Mouse (Mus musculus): ENCODE data around the gene Fam84b. TPM values are rescaled to one million over a fixed set of nuclear protein-coding genes. Genes with fewer than 3 reads are reported as not detected.
A peak's percentile ranks its signal among the peaks of the same experiment; 100 is the strongest.

Fam84b gene
- polyA plus RNA-seq, 1 experiment from 2014 or later: 8.8 TPM

DNA sequence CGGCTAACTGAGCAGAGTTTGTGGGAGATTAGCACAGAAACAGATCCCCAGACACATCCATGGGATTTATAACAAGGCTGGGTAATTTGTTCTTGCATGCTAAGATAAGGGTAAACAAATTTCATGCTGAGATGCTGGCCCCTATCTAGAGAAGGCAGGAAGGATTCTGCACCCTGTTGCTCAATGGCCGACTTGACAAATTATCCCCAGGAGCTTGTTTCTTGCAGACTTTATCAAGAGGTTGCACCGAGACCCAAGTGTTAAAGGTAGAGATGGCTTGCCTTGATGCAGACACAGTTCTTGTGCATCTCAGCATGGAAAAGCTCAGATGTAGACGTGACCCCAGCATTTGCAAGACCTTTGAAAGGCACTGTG lies 13.3 kb downstream of the Fam84b start:
- Histone ChIP-seq H3K4me2 (ENCODE audit: low read depth, low read length) (no peak overlapping the region), H3K27ac (ENCODE audit: low read depth) (no peak overlapping the region)

DNA sequence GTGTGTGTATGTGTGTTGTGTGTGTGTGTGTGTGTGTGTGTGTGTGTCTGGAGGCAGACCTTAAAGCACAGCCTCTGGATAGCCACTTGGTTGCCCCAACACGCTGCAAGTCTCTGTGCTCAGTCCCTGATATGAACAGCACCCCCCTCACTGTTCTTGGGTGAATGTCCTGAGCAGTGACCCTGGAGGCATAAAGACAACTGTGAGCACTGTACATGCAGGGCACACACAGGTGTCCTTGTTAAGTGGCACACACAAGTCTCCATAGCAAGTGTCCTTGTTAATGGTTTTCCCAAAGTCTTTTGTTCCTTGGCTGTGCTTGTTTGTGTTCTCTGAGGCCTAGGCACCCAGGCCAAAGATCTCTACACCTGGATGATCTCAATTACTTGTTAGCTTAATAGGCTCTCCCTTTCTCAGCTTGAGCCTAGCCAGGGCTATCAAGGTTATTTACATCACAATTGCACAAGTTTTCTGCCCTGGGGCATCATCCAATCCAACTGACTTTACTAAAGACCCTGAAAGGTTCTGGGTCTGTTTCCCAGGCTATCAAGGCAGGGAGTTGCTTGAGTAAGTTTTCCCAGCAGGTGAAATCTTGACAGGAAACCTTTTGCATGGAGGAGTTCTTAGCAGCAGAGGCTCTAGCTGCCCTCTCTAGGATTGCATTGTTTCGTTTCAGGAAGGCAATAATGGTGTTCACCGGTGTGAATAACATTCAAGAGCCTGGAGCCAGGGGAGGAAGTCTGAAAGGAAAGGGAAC lies 13.9 kb downstream of the Fam84b start:
- Histone ChIP-seq H3K9ac (replicated peaks) (no peak overlapping the region), H3K9me3 (ENCODE audit: low read length) (no peaks in the 10 kb centered on the region), H3K27me3 (ENCODE audit: insufficient read depth, low read length) (no peaks in the 10 kb centered on the region), H3K27ac (ENCODE audit: low read depth) (no peak overlapping the region), H3K4me1 (ENCODE audit: insufficient read depth) (peaks cover 10% of the 10 kb centered on the region), H3K36me3 (replicated peaks; ENCODE audit: insufficient read depth, low read length) (no peaks in the 10 kb centered on the region), H3K4me2 (ENCODE audit: low read depth, low read length) (no peak overlapping the region), H3K4me3 (ENCODE audit: low read depth, low read length) (no peak overlapping the region)
- DNase-seq: no peak
- ATAC-seq: no peak
- TF ChIP-seq CTCF (IDR thresholded peaks at IDR 0.05; ENCODE audit: low read depth): no peak
- TF ChIP-seq EP300 (IDR thresholded peaks at IDR 0.05; ENCODE audit: low read depth): no peak
- WGBS (ENCODE audit: insufficient replicate concordance): 44% methylated on average over 3 of the region's 3 CpGs

More for the DNA sequence above, 13.3 kb downstream of the Fam84b start:
- no peak overlapping the region for H3K4me3 ChIP-seq (ENCODE audit: low read depth, low read length)
- peaks cover 10% of the 10 kb centered on the region for H3K4me1 ChIP-seq (ENCODE audit: insufficient read depth)
- H3K36me3 ChIP-seq (replicated peaks; ENCODE audit: insufficient read depth, low read length): no peaks in the 10 kb centered on the region
- no peak overlapping the region for H3K9ac ChIP-seq (replicated peaks)
- DNase-seq (no peak), ATAC-seq (peak; percentile 19; the same call in 1 of the 2 replicates)
- no peaks in the 10 kb centered on the region for H3K27me3 ChIP-seq (ENCODE audit: insufficient read depth, low read length)
- H3K9me3 ChIP-seq (ENCODE audit: low read length): no peaks in the 10 kb centered on the region
- 25% methylated on average over 4 of the region's 4 CpGs for WGBS (ENCODE audit: insufficient replicate concordance)
- TF ChIP-seq EP300 (IDR thresholded peaks at IDR 0.05; ENCODE audit: low read depth): no peak
- no peak for TF ChIP-seq CTCF (IDR thresholded peaks at IDR 0.05; ENCODE audit: low read depth)

DNA sequence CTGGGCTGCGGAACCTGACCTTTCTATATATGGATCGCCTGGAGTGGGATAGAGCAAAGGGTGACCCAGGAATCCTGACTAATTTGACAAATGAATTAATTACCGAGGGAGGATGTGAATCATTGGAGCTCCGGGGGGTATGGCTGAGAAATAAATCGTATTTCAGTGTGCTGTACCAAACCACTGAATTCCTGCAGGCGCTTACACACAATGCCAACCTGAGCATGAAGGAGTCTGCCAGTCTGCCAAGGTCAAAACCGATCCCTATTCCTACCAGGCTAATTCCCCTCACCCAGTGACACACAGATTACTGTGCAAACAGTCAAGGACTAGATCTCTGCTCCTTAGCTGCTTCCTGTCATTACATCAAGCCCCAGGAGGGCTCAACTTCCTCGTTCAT lies 15.4 kb downstream of the Fam84b start:
- Histone ChIP-seq H3K9me3 (ENCODE audit: low read length) (no peaks in the 10 kb centered on the region), H3K27ac (ENCODE audit: low read depth) (no peak overlapping the region), H3K4me1 (ENCODE audit: insufficient read depth) (peaks cover 15% of the 10 kb centered on the region), H3K27me3 (ENCODE audit: insufficient read depth, low read length) (no peaks in the 10 kb centered on the region), H3K9ac (replicated peaks) (no peak overlapping the region), H3K36me3 (replicated peaks; ENCODE audit: insufficient read depth, low read length) (no peaks in the 10 kb centered on the region), H3K4me3 (ENCODE audit: low read depth, low read length) (no peak overlapping the region), H3K4me2 (ENCODE audit: low read depth, low read length) (no peak overlapping the region)
- TF ChIP-seq CTCF (IDR thresholded peaks at IDR 0.05; ENCODE audit: low read depth) (no peak), EP300 (IDR thresholded peaks at IDR 0.05; ENCODE audit: low read depth) (no peak)
- WGBS (ENCODE audit: insufficient replicate concordance): 57% methylated on average over 8 of the region's 8 CpGs
- DNase-seq: no peak
- ATAC-seq: no peak

DNA sequence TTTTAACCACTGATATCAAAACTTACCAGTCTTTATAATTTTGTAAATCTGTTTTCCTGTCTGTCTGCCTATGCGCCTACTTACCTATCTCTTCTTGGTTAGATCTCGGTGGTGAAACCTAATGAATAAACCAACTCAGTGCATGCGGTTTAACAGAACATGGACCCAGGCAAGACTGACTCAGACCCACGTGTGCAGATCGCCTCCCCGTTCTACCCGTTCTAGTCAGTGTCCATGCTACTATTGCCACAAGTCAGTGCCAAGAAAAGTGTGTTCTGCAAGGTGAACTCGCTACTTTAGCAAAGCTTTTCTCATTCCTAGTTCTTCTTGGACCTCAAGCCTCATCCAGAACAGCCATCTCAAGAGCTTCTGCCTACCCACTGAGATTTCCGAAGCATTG lies 15.9 kb downstream of the Fam84b start:
- TF ChIP-seq EP300 (IDR thresholded peaks at IDR 0.05; ENCODE audit: low read depth): no peak
- TF ChIP-seq CTCF (IDR thresholded peaks at IDR 0.05; ENCODE audit: low read depth): no peak
- no peak overlapping the region for H3K4me2 ChIP-seq (ENCODE audit: low read depth, low read length)

DNA sequence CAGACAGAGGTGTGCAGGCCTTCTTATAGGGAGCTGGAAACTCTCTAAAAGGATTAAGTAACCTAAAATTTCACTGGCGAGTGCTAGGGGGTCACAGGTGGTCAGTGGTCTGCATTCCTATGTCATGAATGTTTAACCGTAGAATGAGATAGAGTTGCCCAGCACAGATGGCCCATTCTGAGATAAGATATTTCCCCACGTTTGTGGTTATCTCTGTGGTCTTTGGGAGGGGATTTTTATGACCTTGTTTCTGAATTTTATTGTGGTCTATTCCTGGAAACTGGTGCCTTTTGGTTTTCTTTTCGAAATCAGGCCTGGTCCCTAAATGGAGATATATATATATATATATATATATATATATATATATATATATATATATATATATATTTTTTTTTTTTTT lies 17.3 kb downstream of the Fam84b start:
- Histone ChIP-seq H3K9me3 (ENCODE audit: low read length) (no peaks in the 10 kb centered on the region), H3K4me1 (ENCODE audit: insufficient read depth) (peaks cover 15% of the 10 kb centered on the region), H3K36me3 (replicated peaks; ENCODE audit: insufficient read depth, low read length) (no peaks in the 10 kb centered on the region), H3K27me3 (ENCODE audit: insufficient read depth, low read length) (no peaks in the 10 kb centered on the region), H3K27ac (ENCODE audit: low read depth) (no peak overlapping the region), H3K4me3 (ENCODE audit: low read depth, low read length) (no peak overlapping the region), H3K4me2 (ENCODE audit: low read depth, low read length) (no peak overlapping the region), H3K9ac (replicated peaks) (no peak overlapping the region)
- DNase-seq (no peak), ATAC-seq (no peak)
- TF ChIP-seq CTCF (IDR thresholded peaks at IDR 0.05; ENCODE audit: low read depth) (no peak), EP300 (IDR thresholded peaks at IDR 0.05; ENCODE audit: low read depth) (no peak)
- WGBS (ENCODE audit: insufficient replicate concordance): 40% methylated on average over 4 of the region's 4 CpGs

More for the DNA sequence above, 15.9 kb downstream of the Fam84b start:
- no peak for ATAC-seq
- Histone ChIP-seq H3K27ac (ENCODE audit: low read depth) (no peak overlapping the region), H3K27me3 (ENCODE audit: insufficient read depth, low read length) (no peaks in the 10 kb centered on the region), H3K9me3 (ENCODE audit: low read length) (no peaks in the 10 kb centered on the region), H3K9ac (replicated peaks) (no peak overlapping the region), H3K4me3 (ENCODE audit: low read depth, low read length) (no peak overlapping the region), H3K36me3 (replicated peaks; ENCODE audit: insufficient read depth, low read length) (no peaks in the 10 kb centered on the region), H3K4me1 (ENCODE audit: insufficient read depth) (peaks cover 15% of the 10 kb centered on the region)
- DNase-seq: no peak
- WGBS (ENCODE audit: insufficient replicate concordance): 79% methylated on average over 9 of the region's 9 CpGs

DNA sequence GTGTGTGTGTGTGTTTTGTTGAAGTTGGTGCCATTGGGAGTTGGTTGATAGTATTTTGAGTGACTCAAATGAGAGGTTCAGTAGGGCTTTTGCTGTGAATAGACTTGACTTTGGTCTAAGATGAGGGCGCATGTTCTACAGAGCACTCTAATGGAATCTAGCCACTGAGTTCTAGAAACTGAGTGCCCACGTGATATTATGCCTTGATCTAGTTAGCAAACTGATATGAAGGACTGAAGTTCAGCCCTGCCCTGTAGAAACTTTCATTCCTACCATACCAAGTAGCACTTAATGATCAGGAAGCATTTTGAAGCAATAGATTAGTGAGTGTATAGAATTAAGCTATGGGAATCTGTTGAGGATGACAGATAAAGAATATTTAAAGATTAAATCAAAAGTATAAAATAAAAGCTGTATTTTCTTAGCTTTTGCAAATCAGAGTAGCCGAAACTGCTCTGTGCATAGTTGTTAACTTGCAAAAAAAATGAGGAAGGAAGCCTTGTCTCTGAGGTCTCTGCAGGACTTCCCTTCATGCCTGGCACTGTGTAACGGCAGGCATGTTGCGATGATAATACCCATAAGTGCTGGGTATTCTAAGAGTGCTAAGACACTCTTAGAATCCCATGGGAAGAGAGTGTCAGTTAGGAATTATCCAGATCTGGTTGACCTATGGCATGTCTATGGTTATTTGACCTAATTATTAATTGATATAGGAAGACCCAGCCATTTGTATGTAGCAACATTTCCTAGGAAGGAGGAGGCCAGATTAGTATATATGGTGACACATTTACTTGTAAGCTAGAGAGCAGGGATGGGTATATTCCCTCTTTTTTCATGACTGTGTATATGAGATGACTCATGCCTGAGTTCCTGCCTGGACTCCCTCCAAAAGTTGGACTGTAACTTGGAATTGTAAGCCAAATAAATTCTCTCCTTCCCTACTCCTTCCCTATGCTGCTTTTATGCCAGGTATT lies 18.7 kb downstream of the Fam84b start:
- H3K4me2 ChIP-seq (ENCODE audit: low read depth, low read length): no peak overlapping the region
- no peak overlapping the region for H3K27ac ChIP-seq (ENCODE audit: low read depth)
- no peaks in the 10 kb centered on the region for H3K9me3 ChIP-seq (ENCODE audit: low read length)
- no peaks in the 10 kb centered on the region for H3K36me3 ChIP-seq (replicated peaks; ENCODE audit: insufficient read depth, low read length)
- TF ChIP-seq EP300 (IDR thresholded peaks at IDR 0.05; ENCODE audit: low read depth): no peak
- TF ChIP-seq CTCF (IDR thresholded peaks at IDR 0.05; ENCODE audit: low read depth): no peak
- WGBS (ENCODE audit: insufficient replicate concordance): 43% methylated on average over 5 of the region's 5 CpGs
- H3K9ac ChIP-seq (replicated peaks): no peak overlapping the region
- ATAC-seq: no peak
- H3K27me3 ChIP-seq (ENCODE audit: insufficient read depth, low read length): no peaks in the 10 kb centered on the region
- peaks cover 14% of the 10 kb centered on the region for H3K4me1 ChIP-seq (ENCODE audit: insufficient read depth)
- H3K4me3 ChIP-seq (ENCODE audit: low read depth, low read length): no peak overlapping the region
- DNase-seq: no peak

Measured in liver, postnatal 0 days (tissue).